Comparison of ENCODE assay signal across 8 mouse cellular contexts in the genomic region with DNA sequence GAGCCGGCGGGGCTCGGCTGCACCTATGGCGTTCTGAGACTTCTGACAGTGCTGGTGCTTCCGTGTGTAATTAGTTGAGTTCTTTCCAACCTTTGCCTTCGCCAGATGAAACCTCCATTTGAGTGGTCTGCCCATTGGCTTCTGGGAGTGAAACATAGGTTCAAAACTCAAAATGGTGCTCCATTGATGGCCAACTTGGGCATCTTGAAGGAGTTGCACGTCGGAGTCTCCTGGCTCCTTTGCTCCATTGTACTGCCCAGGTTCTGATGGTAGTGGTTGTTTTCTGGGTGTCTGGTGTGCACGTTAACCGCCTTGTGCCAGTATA. TPM values are rescaled to one million over a fixed set of nuclear protein-coding genes. Genes with fewer than 3 reads are reported as not detected.
DNase-seq lines count a peak whose midpoint lies in the region; ATAC-seq and TF ChIP-seq lines count a peak whose summit lies in the region.

No protein-coding gene starts in this region.

- H3K9ac ChIP-seq in limb, embryonic 14.5 days (ENCODE audit: low read depth, low read length, severe bottlenecking) = peak overlapping the region; percentile 98
- peak overlapping the region; percentile 93; the same call in 1 of the 2 replicates for H3K9ac ChIP-seq in stomach, embryonic 15.5 days

- peak overlapping the region; percentile 85 for H3K4me2 ChIP-seq in limb, embryonic 14.5 days (replicated peaks; ENCODE audit: low read depth, low read length, severe bottlenecking)
- H3K4me2 ChIP-seq in stomach, embryonic 15.5 days = peak overlapping the region; percentile 86

- H3K4me1 ChIP-seq in erythroblast, embryonic 14.5 days (ENCODE audit: control insufficient read depth) = peaks cover 41% of the 10 kb centered on the region
- H3K4me1 ChIP-seq in limb, embryonic 14.5 days (ENCODE audit: control insufficient read depth, insufficient read depth, low read length) = peaks cover 33% of the 10 kb centered on the region
- peaks cover 22% of the 10 kb centered on the region for H3K4me1 ChIP-seq in stomach, embryonic 15.5 days

- peak overlapping the region; percentile 80 for H3K4me3 ChIP-seq in erythroblast, embryonic 14.5 days (replicated peaks)
- H3K4me3 ChIP-seq in limb, embryonic 14.5 days (replicated peaks; ENCODE audit: low read length) = peak overlapping the region; percentile 90
- H3K4me3 ChIP-seq in stomach, embryonic 15.5 days (replicated peaks) = peak overlapping the region; percentile 86

- 7% methylated on average over 10 of the region's 10 CpGs for WGBS in limb, embryonic 14.5 days
- WGBS in stomach, embryonic 15.5 days = 11% methylated on average over 10 of the region's 10 CpGs

- peaks cover 43% of the 10 kb centered on the region for H3K27me3 ChIP-seq in erythroblast, embryonic 14.5 days (ENCODE audit: control insufficient read depth)
- H3K27me3 ChIP-seq in limb, embryonic 14.5 days (ENCODE audit: control insufficient read depth, insufficient read depth, low read length) = no peaks in the 10 kb centered on the region
- H3K27me3 ChIP-seq in stomach, embryonic 15.5 days (replicated peaks) = peaks cover 3% of the 10 kb centered on the region; the same call in 1 of the 2 replicates

- no peak overlapping the region for H3K27ac ChIP-seq in limb, embryonic 14.5 days (replicated peaks; ENCODE audit: low read depth, low read length)
- 0 out of 2 replicates have a peak overlapping the region, but pooled peaks have one; percentile 93 for H3K27ac ChIP-seq in stomach, embryonic 15.5 days

- DNase-seq in retina, embryonic 14.5 days (ENCODE audit: low spot score) = peak; percentile 55
- no peak for DNase-seq in retina, postnatal 1 day
- DNase-seq in limb, embryonic 14.5 days (ENCODE audit: low spot score) = no peak
- no peak for DNase-seq in cerebellum, adult 8-10 months
- DNase-seq in adrenal gland, postnatal 10 days = no peak

- H3K36me3 ChIP-seq in erythroblast, embryonic 14.5 days (ENCODE audit: control insufficient read depth) = no peaks in the 10 kb centered on the region
- H3K36me3 ChIP-seq in limb, embryonic 14.5 days (ENCODE audit: control insufficient read depth, insufficient read depth, low read length) = no peaks in the 10 kb centered on the region
- no peaks in the 10 kb centered on the region for H3K36me3 ChIP-seq in stomach, embryonic 15.5 days

- H3K9me3 ChIP-seq in erythroblast, embryonic 14.5 days (ENCODE audit: control insufficient read depth, low read length) = no peaks in the 10 kb centered on the region
- H3K9me3 ChIP-seq in limb, embryonic 14.5 days (ENCODE audit: control insufficient read depth, low read length) = no peaks in the 10 kb centered on the region
- H3K9me3 ChIP-seq in stomach, embryonic 15.5 days = no peaks in the 10 kb centered on the region

- no peak for TF ChIP-seq POLR2A in limb, embryonic 14.5 days (IDR thresholded peaks at IDR 0.05; ENCODE audit: borderline replicate concordance, extremely low read depth, insufficient read depth, insufficient read length)

- ATAC-seq in erythroblast, adult 5-6 weeks (replicated peaks; ENCODE audit: low FRiP score, poor library complexity, severe bottlenecking) = no peak
- ATAC-seq in limb, embryonic 14.5 days (ENCODE audit: low FRiP score, low read depth) = no peak
- ATAC-seq in stomach, embryonic 15.5 days (ENCODE audit: insufficient read depth, low FRiP score, low read depth) = no peak

RNA-seq across cellular contexts. Expression of gene Tnrc6c, which starts 1.9 kb away (rescaled TPM):
- polyA plus RNA-seq in erythroblast, embryonic 14.5 days (2012) = 0.71 and 0.76 TPM in 2 replicates
- total RNA-seq in erythroblast, adult 5-6 weeks (2015; ENCODE audit: low replicate concordance) = 5.6 and 6.9 TPM in 2 replicates
- 6.3 and 9.5 TPM in 2 replicates for total RNA-seq in erythroblast, adult 5-6 weeks (2017; ENCODE audit: low replicate concordance)
- polyA plus RNA-seq in limb, embryonic 14.5 days (2012; rRNA removed) = 34.7 and 43.7 TPM in 2 replicates
- 18.1 and 21.1 TPM in 2 replicates for polyA plus RNA-seq in limb, embryonic 14.5 days (2014; fragmentation: Nextera tagmentation; extraction: Ambion mirVana)
- 11.6 and 12.2 TPM in 2 replicates for polyA plus RNA-seq in stomach, embryonic 15.5 days (2015; fragmentation: Nextera tagmentation; extraction: Ambion mirVana)
- 10 to 100 TPM; 20.3 to 23.7 TPM for total RNA-seq in adrenal gland, postnatal 10 days (2021)
